Mouse (Mus musculus): Measurements from ENCODE around the gene Tek. TPM values are rescaled to one million over a fixed set of nuclear protein-coding genes. Genes with fewer than 3 reads are reported as not detected.

The Tek gene
- polyA plus RNA-seq, 1 experiment = not detected

GRCm38 (mm10) chr4:94725799-94726198 lies 13.3 kb upstream of the Tek start:
- no peak for TF ChIP-seq CTCF (IDR thresholded peaks at IDR 0.05; ENCODE audit: insufficient read depth, low read depth, low read length)
- TF ChIP-seq POLR2A (IDR thresholded peaks at IDR 0.05; ENCODE audit: insufficient read depth, low read depth, low read length) = no peak
- no peak overlapping the region for H3K27ac ChIP-seq (ENCODE audit: insufficient read depth, low read depth, low read length)
- no peak overlapping the region for H3K4me3 ChIP-seq (ENCODE audit: insufficient read depth, low read depth, low read length)
- no peaks in the 10 kb centered on the region for H3K4me1 ChIP-seq (ENCODE audit: control insufficient read depth, insufficient read depth, low read length)
- 55% methylated on average over 4 of the region's 4 CpGs for WGBS

DNA sequence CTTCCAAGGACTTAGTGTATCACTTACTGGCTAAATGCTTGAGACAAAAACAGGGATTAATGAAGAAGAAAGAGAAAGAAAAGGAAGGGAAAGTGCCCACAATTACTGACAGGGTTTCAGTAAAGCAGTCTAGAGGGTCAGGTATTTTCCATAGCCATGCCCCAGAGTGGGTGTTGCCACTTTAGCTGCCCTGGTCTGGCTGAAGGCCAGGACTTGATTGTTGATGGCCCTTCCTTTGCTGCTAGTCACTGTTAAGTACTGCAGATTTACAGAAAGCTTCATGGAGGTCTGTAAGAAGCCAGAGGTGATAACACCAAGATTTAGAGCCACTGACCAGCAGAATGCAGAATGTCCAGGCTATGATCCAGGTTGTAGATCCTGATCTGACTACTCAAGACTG lies 6.4 kb upstream of the Tek start:
- no peaks in the 10 kb centered on the region for H3K4me1 ChIP-seq (ENCODE audit: control insufficient read depth, insufficient read depth, low read length)
- no peak for TF ChIP-seq CTCF (IDR thresholded peaks at IDR 0.05; ENCODE audit: insufficient read depth, low read depth, low read length)
- TF ChIP-seq POLR2A (IDR thresholded peaks at IDR 0.05; ENCODE audit: insufficient read depth, low read depth, low read length) = no peak
- H3K27ac ChIP-seq (ENCODE audit: insufficient read depth, low read depth, low read length) = no peak overlapping the region
- no peak overlapping the region for H3K4me3 ChIP-seq (ENCODE audit: insufficient read depth, low read depth, low read length)

DNA sequence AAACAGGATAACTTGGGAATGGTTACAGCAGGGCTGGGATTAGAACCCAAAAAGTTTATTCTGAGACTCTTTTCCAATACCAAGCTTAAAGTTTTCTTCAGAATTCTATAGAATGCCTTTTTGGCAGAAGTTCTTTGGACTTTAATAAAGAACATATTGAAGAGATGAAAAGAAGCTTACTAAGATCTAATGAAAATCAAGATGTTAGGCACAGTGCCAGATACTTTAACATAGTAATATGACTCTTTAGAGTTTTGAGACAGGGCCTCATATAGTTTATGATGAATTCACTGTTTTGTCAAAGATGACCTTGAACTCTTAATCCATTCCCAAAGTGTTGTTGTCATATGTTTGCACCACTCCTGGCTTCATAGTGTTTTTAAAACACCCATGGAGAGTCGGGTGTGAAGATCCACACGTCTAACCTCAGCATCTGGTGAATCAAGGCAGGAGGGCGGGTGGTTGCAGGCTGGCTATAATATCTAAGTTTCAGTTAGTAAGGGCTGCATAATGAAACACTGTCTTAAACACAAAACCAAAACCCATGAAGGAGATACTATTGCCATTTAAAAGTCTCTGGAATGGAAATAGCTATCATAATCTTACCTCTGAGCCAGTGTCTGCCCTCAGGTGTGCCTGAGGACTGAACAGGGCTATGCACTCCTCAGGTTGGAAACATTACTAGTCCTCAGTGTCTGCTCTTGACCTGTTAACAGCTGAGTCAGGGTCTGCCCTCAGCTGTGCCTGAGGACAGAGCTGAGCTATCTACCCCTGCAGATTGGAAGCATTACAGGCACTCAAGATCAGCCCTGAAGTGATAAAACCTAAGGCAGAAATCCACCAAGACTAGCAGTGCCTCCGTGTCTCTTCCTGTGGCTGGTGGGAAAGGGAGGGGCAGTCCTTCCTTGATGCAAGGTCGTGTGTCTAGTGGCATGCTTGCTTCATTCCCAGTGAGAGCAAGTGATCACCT lies 1.5 kb upstream of the Tek start:
- H3K27ac ChIP-seq (ENCODE audit: insufficient read depth, low read depth, low read length) = no peak overlapping the region
- no peaks in the 10 kb centered on the region for H3K4me1 ChIP-seq (ENCODE audit: control insufficient read depth, insufficient read depth, low read length)
- TF ChIP-seq CTCF (IDR thresholded peaks at IDR 0.05; ENCODE audit: insufficient read depth, low read depth, low read length) (no peak), POLR2A (IDR thresholded peaks at IDR 0.05; ENCODE audit: insufficient read depth, low read depth, low read length) (no peak)
- 78% methylated on average over 5 of the region's 5 CpGs for WGBS
- no peak overlapping the region for H3K4me3 ChIP-seq (ENCODE audit: insufficient read depth, low read depth, low read length)

GRCm38 (mm10) chr4:94741824-94742223 lies 2.7 kb downstream of the Tek start:
- no peak for TF ChIP-seq CTCF (IDR thresholded peaks at IDR 0.05; ENCODE audit: insufficient read depth, low read depth, low read length)
- no peak for TF ChIP-seq POLR2A (IDR thresholded peaks at IDR 0.05; ENCODE audit: insufficient read depth, low read depth, low read length)
- 80% methylated on average over 1 of the region's 1 CpGs for WGBS
- H3K27ac ChIP-seq (ENCODE audit: insufficient read depth, low read depth, low read length) = no peak overlapping the region
- no peak overlapping the region for H3K4me3 ChIP-seq (ENCODE audit: insufficient read depth, low read depth, low read length)
- H3K4me1 ChIP-seq (ENCODE audit: control insufficient read depth, insufficient read depth, low read length) = peaks cover 4% of the 10 kb centered on the region; the same call in 1 of the 2 replicates

GRCm38 (mm10) chr4:94745749-94746148 lies 6.7 kb downstream of the Tek start:
- H3K27ac ChIP-seq (ENCODE audit: insufficient read depth, low read depth, low read length) = no peak overlapping the region
- TF ChIP-seq CTCF (IDR thresholded peaks at IDR 0.05; ENCODE audit: insufficient read depth, low read depth, low read length) (no peak), POLR2A (IDR thresholded peaks at IDR 0.05; ENCODE audit: insufficient read depth, low read depth, low read length) (no peak)
- peaks cover 4% of the 10 kb centered on the region; the same call in 1 of the 2 replicates for H3K4me1 ChIP-seq (ENCODE audit: control insufficient read depth, insufficient read depth, low read length)
- no peak overlapping the region for H3K4me3 ChIP-seq (ENCODE audit: insufficient read depth, low read depth, low read length)
- WGBS = 77% methylated on average over 3 of the region's 3 CpGs

- Histone ChIP-seq H3K4me1 (ENCODE audit: control insufficient read depth, insufficient read depth, low read length) (peaks cover 4% of the 10 kb centered on the region; the same call in 1 of the 2 replicates), H3K4me3 (ENCODE audit: insufficient read depth, low read depth, low read length) (no peak overlapping the region), H3K27ac (ENCODE audit: insufficient read depth, low read depth, low read length) (no peak overlapping the region)
- TF ChIP-seq POLR2A (IDR thresholded peaks at IDR 0.05; ENCODE audit: insufficient read depth, low read depth, low read length) = no peak
- TF ChIP-seq CTCF (IDR thresholded peaks at IDR 0.05; ENCODE audit: insufficient read depth, low read depth, low read length) = no peak
- 68% methylated on average over 7 of the region's 7 CpGs for WGBS
Measured at GRCm38 (mm10) chr4:94746387-94746811, 7.3 kb downstream of the Tek start.

DNA sequence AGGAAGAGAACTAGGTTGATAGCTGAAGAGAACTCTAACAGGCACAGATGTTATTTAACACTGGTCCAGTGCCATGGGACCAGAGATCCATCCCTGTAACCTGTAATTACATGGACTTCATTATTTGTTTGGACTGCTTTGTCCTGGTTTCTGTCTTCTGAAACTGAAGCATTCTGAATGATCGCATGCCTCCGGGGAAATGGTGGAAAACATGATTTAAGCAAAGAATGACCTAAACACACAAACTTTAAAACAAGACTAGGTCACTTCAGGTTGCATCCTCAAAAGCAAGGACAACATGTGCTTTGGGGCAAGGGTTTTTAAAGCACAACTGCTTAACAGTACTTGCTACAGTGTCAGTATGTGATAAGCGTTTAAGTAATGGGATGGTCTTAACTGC lies 8.2 kb downstream of the Tek start:
- Histone ChIP-seq H3K27ac (ENCODE audit: insufficient read depth, low read depth, low read length) (no peak overlapping the region), H3K4me1 (ENCODE audit: control insufficient read depth, insufficient read depth, low read length) (peaks cover 5% of the 10 kb centered on the region), H3K4me3 (ENCODE audit: insufficient read depth, low read depth, low read length) (no peak overlapping the region)
- 81% methylated on average over 3 of the region's 3 CpGs for WGBS
- TF ChIP-seq CTCF (IDR thresholded peaks at IDR 0.05; ENCODE audit: insufficient read depth, low read depth, low read length) (no peak), POLR2A (IDR thresholded peaks at IDR 0.05; ENCODE audit: insufficient read depth, low read depth, low read length) (no peak)

DNA sequence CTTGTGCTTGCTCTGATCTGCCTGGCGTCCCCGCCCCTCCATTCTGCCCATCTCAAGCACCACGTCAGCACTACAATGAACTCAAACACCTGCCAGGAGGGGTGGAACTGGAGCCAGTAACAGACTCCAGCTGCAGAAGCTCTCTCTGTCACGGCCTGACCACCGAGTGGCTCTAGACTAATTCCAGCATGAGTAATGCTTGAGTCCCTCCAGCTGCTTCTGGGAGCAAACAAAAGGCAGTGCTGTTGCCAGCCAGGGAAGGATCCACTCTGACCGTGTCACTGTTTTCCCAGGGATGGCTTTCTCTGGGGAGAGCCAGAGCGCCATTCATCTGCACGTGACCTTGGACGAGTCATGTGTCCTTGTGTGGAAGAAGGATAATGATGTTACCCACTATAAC lies 13.4 kb downstream of the Tek start:
- TF ChIP-seq POLR2A (IDR thresholded peaks at IDR 0.05; ENCODE audit: insufficient read depth, low read depth, low read length) = no peak
- no peak for TF ChIP-seq CTCF (IDR thresholded peaks at IDR 0.05; ENCODE audit: insufficient read depth, low read depth, low read length)
- Histone ChIP-seq H3K4me1 (ENCODE audit: control insufficient read depth, insufficient read depth, low read length) (peaks cover 4% of the 10 kb centered on the region), H3K4me3 (ENCODE audit: insufficient read depth, low read depth, low read length) (no peak overlapping the region), H3K27ac (ENCODE audit: insufficient read depth, low read depth, low read length) (no peak overlapping the region)
- WGBS = 17% methylated on average over 9 of the region's 9 CpGs

GRCm38 (mm10) chr4:94765217-94765616 lies 26.1 kb downstream of the Tek start:
- no peak overlapping the region for H3K27ac ChIP-seq (ENCODE audit: insufficient read depth, low read depth, low read length)
- TF ChIP-seq CTCF (IDR thresholded peaks at IDR 0.05; ENCODE audit: insufficient read depth, low read depth, low read length) = no peak
- no peak for TF ChIP-seq POLR2A (IDR thresholded peaks at IDR 0.05; ENCODE audit: insufficient read depth, low read depth, low read length)
- H3K4me1 ChIP-seq (ENCODE audit: control insufficient read depth, insufficient read depth, low read length) = no peaks in the 10 kb centered on the region
- no peak overlapping the region for H3K4me3 ChIP-seq (ENCODE audit: insufficient read depth, low read depth, low read length)

All from olfactory bulb, adult 2 months (tissue).